Mouse (Mus musculus) urinary bladder, postnatal 4 days (tissue): ENCODE measurements around the gene Nepro.
A peak's percentile ranks its signal among the peaks of the same experiment; 100 is the strongest.

Source experiments
- DNase-seq, 2 experiments: peaks; one replicate each; pipeline ENCODE4 v3.0.0; 2021 to 2022; ENCODE audit warnings: low spot score in 2 of 2

The Nepro gene

DNA sequence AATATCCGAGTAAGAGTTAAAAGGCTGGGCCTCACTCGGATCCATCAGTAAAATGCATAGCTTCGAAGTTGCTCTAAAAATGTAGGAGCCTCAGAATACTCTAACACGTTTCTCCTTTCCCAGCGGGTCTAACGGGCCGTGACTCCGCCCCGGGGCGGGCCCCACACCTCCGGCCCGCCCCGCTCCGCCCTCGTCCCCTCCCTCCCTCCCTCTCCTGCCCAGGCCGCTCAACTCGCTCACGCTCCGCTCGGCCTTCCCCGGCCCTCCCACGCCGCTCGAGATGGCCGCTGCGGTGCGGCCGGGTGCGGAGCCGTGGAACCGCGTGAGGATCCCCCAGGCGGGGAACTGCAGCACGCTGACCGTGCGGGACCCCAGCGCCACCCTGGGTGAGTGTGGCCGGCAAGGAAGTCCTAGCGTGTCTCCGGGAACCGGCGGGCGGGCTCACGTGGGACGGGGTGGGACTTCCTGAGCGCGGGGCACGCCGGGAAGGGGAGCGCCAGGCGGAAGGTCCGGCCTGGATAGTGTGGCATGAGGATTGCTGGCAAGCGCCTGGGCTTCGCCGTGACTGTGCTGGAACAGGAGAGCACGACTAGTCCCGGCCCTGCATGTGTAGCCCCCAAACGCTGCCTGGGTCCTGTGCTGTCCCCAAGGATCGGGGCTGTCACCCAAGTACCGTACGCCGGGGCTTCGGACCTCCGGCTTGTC, at the start of gene Nepro:
Gene Nepro, plus strand, starts transcription at position 219 of the 705 bp plus-strand sequence.
- peak; percentile 92 for DNase-seq

DNA sequence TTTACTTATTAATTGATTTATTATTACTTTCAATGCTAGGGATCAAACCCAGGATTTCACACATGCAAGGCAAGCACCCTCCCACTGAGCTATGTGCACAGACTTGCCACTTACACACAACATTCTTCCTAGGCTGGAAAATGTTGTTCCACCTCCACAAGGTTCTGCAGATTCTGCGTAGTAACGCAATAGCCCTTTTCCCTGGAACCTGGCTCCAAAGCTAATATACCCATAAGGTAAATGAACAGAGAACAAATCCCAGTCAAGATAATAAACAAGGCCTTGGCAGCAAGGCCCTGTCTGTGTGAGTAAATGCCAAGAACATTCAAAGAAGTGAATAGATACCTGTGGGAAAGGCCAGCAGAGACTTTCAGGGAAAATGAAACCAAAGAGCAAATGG, 47.7 kb upstream of the Nepro start:
- DNase-seq = no peak

DNA sequence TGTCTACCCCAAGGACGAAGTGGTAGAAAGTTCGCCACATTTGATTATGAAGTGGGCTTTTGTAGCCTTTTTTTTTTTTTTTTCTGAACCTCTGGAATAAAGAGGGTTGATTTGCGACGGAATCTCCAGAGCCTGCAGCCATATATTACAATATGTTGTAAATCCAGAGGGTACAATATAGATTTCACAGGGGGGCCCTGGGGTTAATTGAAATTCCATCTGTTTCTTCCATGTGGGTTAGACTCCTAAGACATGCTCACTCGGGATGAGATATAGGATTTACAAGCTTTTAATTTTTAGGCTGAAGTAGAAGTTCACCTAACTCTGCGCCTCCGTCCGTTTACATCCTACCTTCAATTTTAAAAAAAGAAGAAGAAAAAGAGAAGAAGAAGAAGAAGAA, 45.0 kb upstream of the Nepro start:
- no peak for DNase-seq

DNA sequence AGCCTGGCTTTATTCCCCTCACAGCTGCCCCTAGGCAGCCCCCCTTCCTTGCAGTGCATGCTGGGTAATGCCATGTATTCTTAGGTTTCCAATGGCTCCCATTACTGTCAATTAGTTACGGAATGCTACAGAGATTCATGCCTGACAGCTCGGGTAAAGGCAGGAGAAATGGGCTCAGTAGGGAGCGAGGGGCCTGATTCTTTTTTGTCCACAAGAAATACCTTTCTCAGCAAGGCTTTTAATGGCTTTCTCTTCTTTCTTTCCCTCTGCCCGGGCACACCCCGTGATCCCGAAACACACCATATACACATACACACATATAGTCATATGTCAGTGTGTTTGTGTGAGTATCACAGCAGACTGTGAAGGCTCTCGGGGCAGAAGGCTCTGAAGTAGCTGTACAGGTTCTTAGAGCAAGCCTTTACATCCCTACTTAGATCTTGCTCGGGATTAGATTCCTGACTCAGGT, 44.6 kb upstream of the Nepro start:
- no peak for DNase-seq

DNA sequence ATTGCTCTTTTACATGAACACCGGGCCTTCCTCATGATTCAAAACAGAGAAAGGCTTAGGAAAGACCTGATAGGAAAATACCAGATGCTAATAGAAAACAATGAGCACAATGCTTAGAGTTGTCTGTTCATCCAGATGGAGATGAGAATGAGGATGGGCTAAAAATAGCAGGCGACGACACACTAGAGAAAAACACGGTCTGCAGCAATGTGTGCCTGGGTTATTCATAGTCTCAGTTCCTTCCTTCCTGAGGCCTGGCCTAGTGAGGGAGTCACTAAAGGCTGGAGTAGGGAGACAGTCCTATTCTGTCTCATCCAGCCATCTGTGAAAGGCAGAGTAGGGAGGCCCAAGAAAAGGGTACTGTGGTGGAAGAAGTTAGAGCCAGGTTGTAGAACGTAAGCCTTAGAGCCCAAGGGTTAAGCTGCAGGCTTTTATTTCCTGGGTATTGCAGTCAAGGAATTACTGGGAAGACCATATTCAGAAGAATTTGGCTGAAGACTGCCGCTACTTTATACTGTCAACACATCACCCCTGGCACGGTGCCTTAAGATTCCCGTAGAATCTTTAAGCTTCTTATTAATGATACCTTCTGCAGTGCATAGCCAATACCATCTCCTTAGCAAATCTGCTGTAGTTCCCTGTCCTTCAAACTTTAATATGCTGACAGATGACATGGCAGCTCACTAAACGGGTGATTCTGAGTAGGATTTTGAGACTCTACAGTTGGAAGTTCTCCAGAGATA, 43.2 kb upstream of the Nepro start:
- DNase-seq = no peak

DNA sequence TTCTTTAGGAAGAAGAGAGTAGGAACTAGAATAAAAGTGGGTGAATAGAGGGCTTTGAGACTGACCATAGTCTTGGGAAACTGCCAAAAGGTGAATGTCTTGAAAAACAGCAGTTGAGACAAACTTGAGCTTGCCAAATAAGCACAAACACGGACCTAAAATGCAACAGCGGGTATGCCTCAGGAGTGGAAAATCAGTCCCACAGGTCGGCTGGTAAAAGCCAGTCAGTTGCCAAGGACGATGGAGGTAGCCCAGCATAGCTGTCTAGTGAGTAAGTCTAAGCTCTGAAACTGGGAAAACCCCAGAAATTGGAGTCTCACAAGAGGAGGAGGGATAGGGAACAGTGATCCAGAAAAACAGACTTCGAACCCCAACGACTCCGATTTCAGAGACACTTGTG, 39.5 kb upstream of the Nepro start:
- no peak for DNase-seq

DNA sequence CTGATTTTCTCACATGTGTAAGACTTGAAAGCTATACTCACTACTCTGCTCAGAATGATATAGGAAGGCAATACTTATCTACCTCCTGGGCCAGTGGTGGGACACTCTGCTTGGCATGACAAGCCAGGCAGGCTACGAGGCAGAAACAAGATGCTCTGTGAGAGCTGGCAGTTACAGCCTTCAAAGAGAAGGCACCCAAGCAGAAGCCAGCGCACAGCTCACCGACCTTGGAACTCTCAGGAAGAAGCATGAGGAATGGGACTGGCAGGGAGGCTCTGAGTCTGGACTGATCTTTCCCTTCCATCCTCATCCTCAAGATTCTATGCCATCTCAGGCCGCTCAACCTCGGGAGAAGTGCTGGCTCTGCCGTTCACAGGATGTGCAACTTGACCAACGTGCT, 38.7 kb upstream of the Nepro start:
- DNase-seq = no peak

DNA sequence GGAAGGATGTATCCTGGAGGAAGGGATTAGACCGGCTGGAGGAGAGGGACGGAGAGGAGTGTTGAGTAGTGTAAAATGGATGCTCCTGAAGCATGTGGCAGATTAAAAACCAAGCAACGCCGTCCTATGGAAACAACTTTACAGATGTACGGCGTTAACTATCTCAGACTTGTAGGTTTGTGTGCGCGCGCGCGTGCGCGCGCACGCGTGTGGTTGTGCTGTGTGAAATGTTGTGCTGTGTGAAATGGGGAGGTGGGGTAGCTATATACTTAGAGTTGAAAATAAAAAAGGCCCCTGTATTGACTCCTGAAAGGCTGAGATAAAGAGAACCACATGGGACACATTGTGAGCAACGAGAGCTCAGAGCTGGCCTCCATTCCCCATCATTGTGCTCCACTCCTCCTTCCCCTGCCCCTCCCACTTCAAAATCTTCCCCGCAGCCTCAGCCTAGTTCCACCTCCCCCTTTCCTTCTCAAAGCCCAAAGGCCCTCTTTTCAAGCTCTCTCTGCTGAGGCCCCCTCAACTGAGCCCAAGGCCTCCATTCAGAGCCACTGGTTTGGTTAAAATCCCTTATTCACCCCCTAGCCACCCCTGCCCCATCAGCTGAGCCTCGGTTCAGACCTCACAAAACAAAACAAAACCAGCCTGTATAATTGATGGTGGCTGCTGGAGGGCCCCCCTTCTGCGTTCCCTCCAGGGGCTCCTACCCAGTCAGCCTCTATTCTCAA, 36.9 kb upstream of the Nepro start:
- DNase-seq = no peak

DNA sequence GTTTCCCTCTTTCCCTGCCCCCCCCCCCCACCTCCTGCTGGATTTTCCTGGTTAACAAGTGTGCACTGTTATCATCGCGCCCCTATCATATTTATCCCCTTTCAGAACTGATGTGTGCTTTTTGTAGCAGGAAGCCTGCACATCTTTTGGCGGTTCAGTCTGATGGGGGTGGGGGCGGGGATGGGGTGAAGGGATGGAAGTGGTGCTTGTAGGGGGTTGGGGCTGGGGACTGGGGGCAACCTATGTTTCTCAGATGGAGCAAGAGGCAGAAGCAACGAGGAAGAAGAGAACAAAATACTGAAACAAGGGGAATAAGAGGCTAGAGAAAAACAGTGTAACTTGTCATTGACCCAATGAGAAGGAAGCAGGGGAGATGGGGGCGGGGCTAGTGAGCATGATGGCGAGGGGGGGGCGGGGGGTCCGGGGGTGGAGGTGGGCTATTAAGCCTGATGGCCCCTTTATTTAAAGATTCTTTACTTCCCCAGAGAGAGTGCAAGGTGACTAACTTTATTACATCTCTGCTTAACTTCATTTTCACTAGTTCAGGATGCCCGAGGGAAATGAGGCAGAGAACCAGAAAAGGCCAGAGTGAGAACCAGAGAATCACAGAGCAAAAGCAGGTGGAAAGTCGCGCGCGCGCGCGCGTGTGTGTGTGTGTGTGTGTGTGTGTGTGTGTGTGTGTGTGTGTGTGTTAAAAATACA, 36.2 kb upstream of the Nepro start:
- no peak for DNase-seq

DNA sequence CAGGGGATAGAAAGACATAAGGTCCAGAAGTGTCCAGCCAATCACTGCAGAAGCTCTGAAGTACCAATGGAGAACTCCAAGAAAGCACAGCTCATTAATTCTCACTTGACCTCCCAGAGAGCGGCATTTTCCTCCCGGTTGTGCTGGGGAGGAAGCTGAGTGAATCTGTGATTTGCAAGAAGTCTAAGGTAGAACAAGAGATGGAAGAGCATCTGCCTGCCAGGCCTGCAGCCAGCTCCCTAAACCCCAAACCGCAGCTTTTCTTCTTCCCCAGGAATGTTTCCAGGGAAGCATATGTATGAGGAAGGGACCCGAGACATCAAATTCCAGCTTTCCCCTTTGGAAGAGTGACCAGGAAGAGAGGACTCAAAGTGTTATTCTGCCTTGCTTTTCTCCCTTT, 35.6 kb upstream of the Nepro start:
- no peak for DNase-seq

DNA sequence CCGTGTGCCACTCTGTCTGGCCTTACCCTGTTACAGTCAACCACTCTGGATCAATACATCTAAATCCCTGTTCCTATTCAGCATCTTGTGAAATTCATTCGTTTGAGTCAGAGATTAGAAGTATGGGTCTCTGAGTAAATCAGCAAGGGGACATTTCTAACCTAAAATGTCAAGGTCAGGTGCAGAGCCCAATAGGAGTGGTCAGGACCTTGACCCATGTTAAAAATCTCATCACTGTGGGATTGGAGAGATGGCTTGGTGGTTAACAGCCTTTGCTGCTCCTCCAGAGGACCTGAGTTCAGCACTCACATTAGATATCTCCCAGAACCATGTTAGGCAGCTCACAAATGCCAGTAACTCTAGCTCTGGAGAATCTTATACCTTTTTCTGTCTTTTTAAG, 33.6 kb upstream of the Nepro start:
- DNase-seq = no peak

DNA sequence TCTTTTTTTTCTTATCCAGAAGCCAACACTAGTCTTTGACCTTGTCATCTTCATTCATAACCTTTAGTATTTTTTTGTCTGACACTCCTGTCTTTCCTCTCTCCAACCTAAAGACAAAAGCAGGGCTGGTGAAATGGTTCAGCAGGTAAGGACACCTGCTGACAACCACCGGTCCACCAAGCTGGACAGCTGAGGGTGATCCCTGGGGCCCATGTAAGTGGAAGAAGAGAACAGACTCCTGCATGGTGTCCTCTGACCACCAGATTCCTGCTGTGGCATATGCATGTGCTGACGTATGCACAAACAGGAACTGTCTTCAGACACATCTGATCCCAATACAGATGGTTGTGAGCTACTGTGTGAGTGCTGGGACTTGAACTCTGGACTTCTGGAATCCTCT, 33.0 kb upstream of the Nepro start:
- no peak for DNase-seq

DNA sequence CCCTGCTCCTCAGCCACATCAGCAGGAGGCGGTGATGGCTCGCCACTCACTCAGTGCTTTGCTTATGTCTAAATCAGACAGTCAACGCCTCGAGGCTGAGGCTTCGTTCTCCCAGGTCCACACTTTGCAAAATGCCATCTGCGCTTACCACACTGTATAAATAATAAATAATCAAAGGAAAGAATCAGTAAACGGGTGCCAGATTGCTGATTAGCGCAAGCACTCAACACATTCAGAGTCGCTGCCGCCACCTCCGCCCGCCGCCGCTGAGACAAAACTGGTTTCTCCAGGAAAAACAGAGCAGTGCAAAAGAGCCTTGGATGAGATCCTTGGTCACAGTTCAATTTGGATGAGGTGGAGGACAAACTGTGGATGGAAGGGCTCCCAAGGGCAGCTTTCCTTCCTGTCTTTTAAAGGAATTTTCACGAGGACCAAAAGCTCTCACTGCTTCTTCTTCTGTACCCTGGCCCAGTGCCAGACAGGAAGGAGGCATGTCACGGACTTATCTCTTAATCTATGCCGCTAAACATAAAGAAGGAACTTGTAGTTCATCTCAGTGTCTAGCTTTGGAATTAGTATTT, 32.5 kb upstream of the Nepro start:
- DNase-seq = peak in 1 of 2 experiments; percentile 60

DNA sequence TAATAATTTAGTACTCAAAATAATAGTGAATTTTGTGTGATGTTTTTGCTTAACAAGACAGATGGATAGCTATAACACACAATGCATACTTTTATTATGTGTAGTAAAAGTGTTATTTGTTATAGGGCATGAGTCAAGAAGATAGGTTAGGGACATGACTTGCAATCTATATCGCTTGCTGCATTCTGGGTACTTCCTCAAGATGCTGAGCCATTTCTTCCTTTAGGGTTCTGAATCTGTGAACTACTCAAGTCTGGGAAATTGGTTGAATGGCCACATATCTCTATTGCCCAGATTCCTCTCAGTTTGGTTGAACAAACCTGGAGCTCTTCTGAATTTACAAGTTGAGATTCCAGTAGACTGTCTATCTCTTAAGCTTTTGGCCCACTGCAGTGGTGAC, 31.6 kb upstream of the Nepro start:
- no peak for DNase-seq

DNA sequence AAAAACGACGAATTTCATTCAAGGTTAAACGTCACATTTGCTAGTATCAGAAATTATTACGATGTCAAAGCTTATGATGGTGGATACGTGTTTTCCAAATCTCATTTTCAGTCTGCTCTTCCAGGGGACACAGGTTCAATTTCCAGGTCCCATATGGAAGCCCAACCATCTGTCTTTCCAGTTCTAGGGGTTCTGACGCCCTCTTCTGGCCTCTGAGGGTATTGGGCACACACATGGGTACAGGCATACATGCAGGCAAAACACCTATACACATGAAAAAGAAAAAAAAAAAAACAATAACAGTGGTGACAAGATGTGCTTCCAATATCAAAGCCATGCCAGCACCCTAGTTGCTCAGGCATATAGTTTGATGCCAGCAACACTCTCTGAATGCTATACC, 30.4 kb upstream of the Nepro start:
- no peak for DNase-seq

DNA sequence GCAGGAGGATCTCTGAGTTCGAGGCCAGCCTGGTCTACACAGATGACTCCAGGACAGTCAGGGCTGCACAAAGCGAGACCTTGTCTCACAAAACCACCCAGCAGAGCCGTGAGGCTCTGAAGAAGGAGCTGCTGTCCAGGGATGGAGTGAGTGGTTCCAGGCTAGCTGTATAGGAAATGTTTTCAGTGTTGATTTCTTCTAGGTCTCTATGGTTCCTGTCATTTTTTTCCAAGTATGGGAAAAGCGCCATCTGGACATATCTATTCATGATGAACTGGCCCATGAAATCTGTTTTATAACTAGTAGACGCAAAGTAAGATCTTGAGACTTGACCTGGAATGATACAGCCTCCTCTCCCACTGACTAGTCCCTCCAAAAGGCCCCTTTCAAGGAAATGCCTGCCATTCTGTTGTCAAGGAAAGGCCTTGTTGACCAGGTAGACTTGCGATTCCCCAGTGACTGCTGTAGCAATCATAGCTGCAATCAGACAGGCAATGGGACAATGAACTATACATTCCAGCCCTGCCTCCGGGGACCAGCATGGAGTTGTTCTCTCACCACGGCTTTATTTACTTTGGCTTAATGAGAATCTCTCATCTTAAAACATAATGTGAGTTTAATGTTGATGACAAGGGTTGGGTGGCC, 28.8 kb upstream of the Nepro start:
- no peak for DNase-seq

DNA sequence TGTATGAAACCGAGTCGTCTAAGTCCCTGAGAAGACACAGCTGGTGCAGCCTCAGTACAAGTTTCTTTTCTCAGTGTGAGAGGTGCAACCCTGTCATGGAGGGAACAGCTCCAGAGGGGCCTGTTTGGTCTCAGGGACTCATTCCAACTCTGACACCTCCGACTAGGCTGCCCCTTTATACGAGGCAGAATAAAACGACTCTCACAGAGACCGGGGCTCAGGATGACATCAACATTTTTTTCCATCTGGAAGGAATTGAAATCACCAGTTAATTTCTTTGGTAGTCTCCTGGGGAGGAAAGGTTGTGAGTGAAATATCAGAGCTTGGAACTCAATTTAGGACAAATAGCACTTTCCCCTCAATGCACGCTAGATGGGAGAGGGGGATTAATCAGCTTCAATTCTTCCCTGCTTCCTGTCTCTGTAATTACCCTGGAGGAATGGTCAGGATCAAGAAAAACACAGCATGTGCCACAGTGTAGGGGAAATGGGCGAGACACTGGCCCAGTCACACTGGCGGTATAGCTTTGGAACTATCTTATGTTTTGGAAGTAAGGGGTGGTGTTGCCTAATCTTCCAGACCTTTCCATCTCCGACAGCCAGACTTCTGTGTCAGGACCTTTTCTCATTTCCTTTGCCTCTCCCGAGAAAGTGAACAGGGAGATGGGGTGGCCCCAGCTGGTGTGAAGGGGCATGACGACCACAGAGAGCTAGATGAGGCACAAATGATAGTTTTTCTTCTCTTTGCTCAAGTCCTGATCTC, 28.1 kb upstream of the Nepro start:
- peak in 1 of 2 experiments; percentile 39 for DNase-seq

DNA sequence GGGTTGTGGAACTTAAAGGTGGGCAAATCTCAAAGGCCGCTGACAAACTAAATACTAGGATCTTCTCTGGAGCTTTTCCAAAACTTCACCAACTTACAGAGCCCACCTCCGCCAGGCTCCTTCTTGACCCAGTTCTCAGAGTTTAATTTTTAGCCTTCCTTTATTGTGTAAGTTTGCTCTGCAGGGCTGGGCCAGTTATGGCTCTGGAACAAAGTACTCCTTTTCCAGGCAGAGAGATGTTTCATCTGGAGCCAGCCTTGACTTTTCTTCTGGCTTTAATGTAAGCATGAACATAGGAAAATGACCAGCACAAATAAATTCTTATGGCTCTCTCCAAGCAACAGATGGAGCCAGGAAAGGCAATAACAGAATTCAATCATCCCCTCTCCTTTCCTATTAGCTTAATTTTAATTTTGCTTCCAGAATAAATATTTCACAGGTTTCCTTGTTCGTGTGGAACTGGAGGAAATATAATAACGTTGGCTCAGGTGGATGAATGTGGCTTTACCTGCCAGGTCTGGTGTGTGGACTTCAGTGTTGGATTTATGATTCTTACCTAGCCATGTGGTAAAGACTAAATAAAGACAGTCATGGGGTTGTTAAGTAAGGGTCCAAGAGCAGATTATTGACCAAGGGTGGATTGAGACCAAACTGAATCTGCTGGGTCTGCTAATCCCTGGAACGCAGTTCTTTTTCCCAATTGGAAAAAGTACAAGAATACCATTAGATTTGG, 26.5 kb upstream of the Nepro start:
- no peak for DNase-seq

DNA sequence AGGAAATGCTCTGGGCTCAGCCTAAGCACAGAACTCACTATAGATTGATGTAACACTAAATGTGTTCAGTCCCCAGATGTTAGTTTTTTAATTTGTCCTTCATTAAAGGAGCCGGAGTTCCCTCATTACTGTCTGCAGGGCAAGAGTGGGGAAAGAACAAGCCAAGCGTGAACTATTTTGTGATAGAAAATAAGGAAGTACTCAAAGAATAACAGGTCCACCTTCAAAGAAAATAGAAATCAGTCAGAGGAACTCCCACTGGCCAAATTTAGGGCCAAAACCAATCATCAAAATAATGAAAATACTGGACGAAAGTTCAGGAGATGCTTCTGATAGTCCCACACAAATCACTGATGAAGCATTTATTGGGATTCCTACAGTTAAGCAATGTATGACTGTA, 22.9 kb upstream of the Nepro start:
- no peak for DNase-seq

DNA sequence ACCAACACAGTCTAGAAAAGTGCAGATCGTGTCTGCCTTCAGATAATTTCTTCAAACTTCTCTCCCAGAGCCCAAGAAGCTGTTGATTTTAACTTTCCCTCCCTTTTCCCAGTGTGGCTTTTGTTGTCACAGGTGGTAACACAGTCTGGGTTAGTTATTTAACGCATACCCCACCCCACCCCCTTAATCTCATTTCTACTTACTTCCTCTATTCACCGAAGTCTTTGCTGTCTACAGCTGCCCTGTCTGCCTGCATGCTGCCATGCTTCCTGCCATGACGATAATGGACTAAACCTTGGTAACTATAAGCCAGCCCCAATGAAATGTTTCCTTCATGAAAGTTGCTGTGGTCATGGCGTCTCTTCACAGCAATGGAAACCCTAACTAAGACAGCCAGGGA, 21.8 kb upstream of the Nepro start:
- no peak for DNase-seq
